Mouse (Mus musculus) lung, adult 2 months (tissue): Measurements from ENCODE around the gene Snd1.

Source experiments
- CTCF ChIP-seq: fragments of 200-500 bp; IDR thresholded peaks from 2 replicates; pipeline ENCODE4 v1.5.1; 2011; ENCODE audit warnings: mild to moderate bottlenecking, low read length, control low read depth; ENCODE audit not compliant: insufficient read depth
- POLR2A ChIP-seq: fragments of 200-500 bp; IDR thresholded peaks from 2 replicates; pipeline ENCODE4 v1.6.1; 2011; ENCODE audit warnings: low read depth, mild to moderate bottlenecking, control low read depth, low read length, borderline replicate concordance; ENCODE audit errors: extremely low read depth

DNA sequence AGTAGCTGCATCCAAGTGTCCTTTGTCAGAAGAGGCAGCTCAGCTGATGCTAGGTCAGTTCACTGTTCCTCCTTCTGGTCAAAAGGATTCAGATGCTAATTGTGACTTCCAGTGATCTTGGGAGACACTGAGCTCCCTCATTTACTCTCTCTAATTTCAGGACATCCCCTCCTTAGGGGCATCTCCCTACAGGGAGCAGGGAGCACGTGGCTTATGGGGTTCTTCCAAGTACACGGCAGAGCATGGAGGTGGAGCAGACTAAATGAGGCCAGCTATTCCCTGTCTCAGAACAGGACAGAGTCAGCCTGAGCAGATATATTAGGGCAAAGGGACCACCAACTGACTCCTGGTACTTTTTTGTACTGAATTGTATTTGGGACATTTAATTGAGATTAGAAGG, 385.5 kb downstream of the Snd1 start:
- TF ChIP-seq CTCF: no peak
- TF ChIP-seq POLR2A: no peak
